Mouse (Mus musculus): ENCODE results near the gene Adamts6. TPM values are rescaled to one million over a fixed set of nuclear protein-coding genes. Genes with fewer than 3 reads are reported as not detected.

Adamts6 gene
- polyA plus RNA-seq (2012; rRNA removed), result 1.7 and 1.8 TPM in 2 replicates

DNA sequence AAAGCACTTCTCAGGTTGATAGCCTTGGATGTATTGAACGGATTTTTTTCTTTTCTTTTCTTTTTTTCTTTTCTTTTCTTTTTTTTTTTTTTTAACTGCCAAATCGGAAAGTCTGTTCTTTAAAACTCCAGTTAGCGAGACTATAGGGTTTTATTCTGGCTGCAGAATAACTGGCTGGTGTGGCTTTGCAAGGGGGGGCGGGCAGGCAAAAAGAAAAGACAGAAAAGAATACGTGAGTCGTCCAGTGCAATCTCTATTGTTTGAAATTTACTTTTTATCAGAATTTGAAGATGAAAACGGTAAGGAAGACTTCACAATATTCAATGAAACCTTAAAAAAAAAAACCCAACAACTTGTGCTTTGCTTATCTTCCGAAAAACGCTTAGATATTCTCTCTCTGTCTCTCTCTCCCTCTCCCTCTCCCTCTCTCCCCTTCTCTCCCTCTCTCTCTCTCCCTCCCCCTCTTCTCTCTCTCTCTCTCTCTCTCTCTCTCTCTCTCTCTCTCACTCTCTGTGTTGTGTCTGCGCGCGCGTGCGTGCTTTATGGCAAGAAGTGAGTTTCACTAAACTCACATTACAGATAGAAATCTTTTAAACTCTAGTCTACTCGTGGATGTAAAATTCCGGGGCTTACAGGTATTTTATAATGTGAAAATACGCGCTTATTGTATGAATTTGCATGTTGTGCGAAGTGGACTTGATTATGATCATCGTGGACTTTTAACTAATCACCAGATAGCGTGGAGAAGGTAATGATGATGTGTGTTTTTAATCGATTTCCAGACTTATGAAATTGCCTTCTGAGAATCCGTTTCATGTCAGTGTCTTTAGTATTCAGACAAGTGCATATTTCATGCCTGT, at the start of gene Adamts6:
TSS of gene Adamts6 (plus strand) at position 470 of the 860 bp plus-strand sequence.
- H3K4me1 ChIP-seq (ENCODE audit: control insufficient read depth, insufficient read depth, low read length), result no peaks in the 10 kb centered on the region; the same call in 1 of the 2 replicates
- no peaks in the 10 kb centered on the region for H3K36me3 ChIP-seq (ENCODE audit: control insufficient read depth, insufficient read depth, low read length)
- TF ChIP-seq CTCF (conservative IDR thresholded peaks at IDR 0.05; ENCODE audit: insufficient read depth, insufficient read length, low read depth, low read length) (no peak), POLR2A (IDR thresholded peaks at IDR 0.05; ENCODE audit: low read depth, low read length) (no peak)
- DNase-seq, result peak; percentile 41
- under 1% methylated on average over 23 of the region's 23 CpGs for WGBS
- H3K4me3 ChIP-seq (ENCODE audit: insufficient read depth, low read depth, low read length), result peak within 1 kb of the TSS; percentile 67
- peak within 1 kb of the TSS; percentile 80 for H3K27ac ChIP-seq (ENCODE audit: insufficient read depth, low read depth, low read length)
- H3K27me3 ChIP-seq (replicated peaks; ENCODE audit: control insufficient read depth, insufficient read depth, low read length), result no peaks in the 10 kb centered on the region

GRCm38 (mm10) chr13:104258997-104259396, 28.6 kb upstream of the Adamts6 start:
- Histone ChIP-seq H3K27me3 (replicated peaks; ENCODE audit: control insufficient read depth, insufficient read depth, low read length) (no peaks in the 10 kb centered on the region), H3K27ac (ENCODE audit: insufficient read depth, low read depth, low read length) (no peak overlapping the region), H3K4me3 (ENCODE audit: insufficient read depth, low read depth, low read length) (no peak overlapping the region), H3K36me3 (ENCODE audit: control insufficient read depth, insufficient read depth, low read length) (no peaks in the 10 kb centered on the region), H3K4me1 (ENCODE audit: control insufficient read depth, insufficient read depth, low read length) (no peaks in the 10 kb centered on the region)
- TF ChIP-seq POLR2A (IDR thresholded peaks at IDR 0.05; ENCODE audit: low read depth, low read length), result no peak
- TF ChIP-seq CTCF (conservative IDR thresholded peaks at IDR 0.05; ENCODE audit: insufficient read depth, insufficient read length, low read depth, low read length), result no peak
- no peak for DNase-seq
- WGBS, result 91% methylated on average over 3 of the region's 3 CpGs

GRCm38 (mm10) chr13:104285031-104285431, 2.6 kb upstream of the Adamts6 start:
- peak overlapping the region; percentile 98; the same call in 1 of the 2 replicates for H3K27ac ChIP-seq (ENCODE audit: insufficient read depth, low read depth, low read length)

GRCm38 (mm10) chr13:104285737-104286311, 1.8 kb upstream of the Adamts6 start:
- H3K36me3 ChIP-seq (ENCODE audit: control insufficient read depth, insufficient read depth, low read length), result no peaks in the 10 kb centered on the region
- under 1% methylated on average over 10 of the region's 10 CpGs for WGBS
- no peaks in the 10 kb centered on the region; the same call in 1 of the 2 replicates for H3K4me1 ChIP-seq (ENCODE audit: control insufficient read depth, insufficient read depth, low read length)
- H3K27me3 ChIP-seq (replicated peaks; ENCODE audit: control insufficient read depth, insufficient read depth, low read length), result no peaks in the 10 kb centered on the region
- peak overlapping the region; percentile 98 for H3K27ac ChIP-seq (ENCODE audit: insufficient read depth, low read depth, low read length)
- peak; percentile 77 for DNase-seq
- H3K4me3 ChIP-seq (ENCODE audit: insufficient read depth, low read depth, low read length), result peak overlapping the region; percentile 78
- TF ChIP-seq POLR2A (IDR thresholded peaks at IDR 0.05; ENCODE audit: low read depth, low read length) (no peak), CTCF (conservative IDR thresholded peaks at IDR 0.05; ENCODE audit: insufficient read depth, insufficient read length, low read depth, low read length) (no peak)

More at GRCm38 (mm10) chr13:104285031-104285431, 2.6 kb upstream of the Adamts6 start:
- Histone ChIP-seq H3K27me3 (replicated peaks; ENCODE audit: control insufficient read depth, insufficient read depth, low read length) (no peaks in the 10 kb centered on the region), H3K4me3 (ENCODE audit: insufficient read depth, low read depth, low read length) (no peak overlapping the region), H3K4me1 (ENCODE audit: control insufficient read depth, insufficient read depth, low read length) (no peaks in the 10 kb centered on the region; the same call in 1 of the 2 replicates), H3K36me3 (ENCODE audit: control insufficient read depth, insufficient read depth, low read length) (no peaks in the 10 kb centered on the region)
- 4% methylated on average over 2 of the region's 2 CpGs for WGBS
- DNase-seq, result peak; percentile 62
- TF ChIP-seq POLR2A (IDR thresholded peaks at IDR 0.05; ENCODE audit: low read depth, low read length) (no peak), CTCF (conservative IDR thresholded peaks at IDR 0.05; ENCODE audit: insufficient read depth, insufficient read length, low read depth, low read length) (0 out of 2 replicates have a peak, but pooled peaks have one; percentile 14)

- WGBS, result 0% methylated on average over 4 of the region's 4 CpGs
- peak; percentile 28 for DNase-seq
Measured at GRCm38 (mm10) chr13:104286336-104286735, 1.3 kb upstream of the Adamts6 start.

GRCm38 (mm10) chr13:104286897-104287309, 732 bp upstream of the Adamts6 start:
- Histone ChIP-seq H3K36me3 (ENCODE audit: control insufficient read depth, insufficient read depth, low read length) (no peaks in the 10 kb centered on the region), H3K27me3 (replicated peaks; ENCODE audit: control insufficient read depth, insufficient read depth, low read length) (no peaks in the 10 kb centered on the region), H3K4me1 (ENCODE audit: control insufficient read depth, insufficient read depth, low read length) (no peaks in the 10 kb centered on the region; the same call in 1 of the 2 replicates), H3K27ac (ENCODE audit: insufficient read depth, low read depth, low read length) (peak overlapping the region; percentile 40; the same call in 1 of the 2 replicates), H3K4me3 (ENCODE audit: insufficient read depth, low read depth, low read length) (peak overlapping the region; percentile 46)
- under 1% methylated on average over 10 of the region's 10 CpGs for WGBS
- no peak for TF ChIP-seq POLR2A (IDR thresholded peaks at IDR 0.05; ENCODE audit: low read depth, low read length)
- no peak for TF ChIP-seq CTCF (conservative IDR thresholded peaks at IDR 0.05; ENCODE audit: insufficient read depth, insufficient read length, low read depth, low read length)
- peak; percentile 98 for DNase-seq

More at GRCm38 (mm10) chr13:104286336-104286735, 1.3 kb upstream of the Adamts6 start:
- Histone ChIP-seq H3K36me3 (ENCODE audit: control insufficient read depth, insufficient read depth, low read length) (no peaks in the 10 kb centered on the region), H3K27ac (ENCODE audit: insufficient read depth, low read depth, low read length) (peak overlapping the region; percentile 98), H3K4me1 (ENCODE audit: control insufficient read depth, insufficient read depth, low read length) (no peaks in the 10 kb centered on the region; the same call in 1 of the 2 replicates), H3K4me3 (ENCODE audit: insufficient read depth, low read depth, low read length) (peak overlapping the region; percentile 78; the same call in 1 of the 2 replicates), H3K27me3 (replicated peaks; ENCODE audit: control insufficient read depth, insufficient read depth, low read length) (no peaks in the 10 kb centered on the region)
- TF ChIP-seq CTCF (conservative IDR thresholded peaks at IDR 0.05; ENCODE audit: insufficient read depth, insufficient read length, low read depth, low read length) (no peak), POLR2A (IDR thresholded peaks at IDR 0.05; ENCODE audit: low read depth, low read length) (no peak)

Data from kidney, adult 2 months (tissue).